Mouse (Mus musculus) Muller cell, postnatal 12 days (primary cell): Measurements from ENCODE around the gene Ogt.

Source experiments
- DNase-seq: peaks from one replicate; pipeline ENCODE4 v3.0.0-alpha.2; 2015; ENCODE audit errors: inconsistent ontology term

Gene Ogt

GRCm38 (mm10) chrX:101639741-101640166, at the start of gene Ogt:
Gene Ogt (plus strand): TSS chrX:101640060.
- DNase-seq: peak; percentile 88

DNA sequence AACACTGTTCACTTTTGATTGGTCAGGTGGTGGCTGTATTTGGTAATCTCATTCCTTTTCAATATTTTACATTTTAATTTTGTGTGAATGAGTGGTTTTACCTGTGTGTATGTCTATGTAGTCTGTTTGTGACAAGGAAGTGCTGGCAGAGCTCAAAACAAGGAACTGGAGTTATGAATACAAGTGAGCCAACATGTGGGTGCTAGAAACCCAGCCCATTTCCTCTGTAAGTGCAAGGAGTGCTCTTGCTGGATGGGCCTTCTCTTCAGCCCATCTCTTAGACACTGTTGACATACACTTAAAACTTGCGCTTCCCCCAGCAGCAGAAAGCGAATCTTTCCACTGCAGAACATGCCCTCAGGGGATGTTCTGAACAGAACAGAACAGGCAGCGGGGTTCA, 23.7 kb upstream of the Ogt start:
- no peak for DNase-seq

DNA sequence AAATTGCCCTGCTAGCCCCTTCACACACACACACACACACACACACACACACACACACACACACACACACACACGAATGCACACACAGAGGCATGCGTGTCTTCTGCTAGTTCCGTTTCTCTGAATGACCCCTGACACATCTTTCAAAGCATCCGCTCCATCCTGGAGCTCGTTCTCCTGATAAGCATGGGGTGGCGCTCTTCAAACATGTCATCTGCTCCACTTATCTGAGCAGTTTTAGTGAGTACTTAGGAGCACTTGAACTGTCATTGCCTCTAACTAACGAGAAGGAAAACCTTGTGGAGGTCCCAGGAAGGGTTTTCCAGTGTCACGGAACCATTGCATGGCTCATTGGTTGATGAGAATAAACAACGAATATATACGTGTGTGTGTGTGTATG, 22.0 kb upstream of the Ogt start:
- DNase-seq: no peak

DNA sequence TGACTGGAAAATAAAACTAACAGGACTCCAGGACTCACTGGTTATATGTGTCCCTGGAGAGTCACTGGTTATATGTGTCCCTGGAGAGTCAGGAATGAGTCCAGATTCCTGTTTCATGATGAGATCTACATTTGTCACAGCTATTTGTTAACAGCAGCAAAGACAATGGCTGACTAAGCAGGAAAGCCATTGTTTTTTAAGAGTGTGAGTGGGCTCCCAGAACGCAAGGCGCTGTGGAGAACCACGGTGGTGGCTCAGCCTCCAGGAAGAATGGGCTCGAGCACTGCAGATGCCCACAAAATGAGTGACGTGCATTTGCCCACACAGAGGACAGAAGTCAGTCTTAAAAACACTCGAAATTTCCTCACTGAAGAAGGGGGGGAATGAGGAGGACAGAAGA, 19.5 kb upstream of the Ogt start:
- peak; percentile 13 for DNase-seq

DNA sequence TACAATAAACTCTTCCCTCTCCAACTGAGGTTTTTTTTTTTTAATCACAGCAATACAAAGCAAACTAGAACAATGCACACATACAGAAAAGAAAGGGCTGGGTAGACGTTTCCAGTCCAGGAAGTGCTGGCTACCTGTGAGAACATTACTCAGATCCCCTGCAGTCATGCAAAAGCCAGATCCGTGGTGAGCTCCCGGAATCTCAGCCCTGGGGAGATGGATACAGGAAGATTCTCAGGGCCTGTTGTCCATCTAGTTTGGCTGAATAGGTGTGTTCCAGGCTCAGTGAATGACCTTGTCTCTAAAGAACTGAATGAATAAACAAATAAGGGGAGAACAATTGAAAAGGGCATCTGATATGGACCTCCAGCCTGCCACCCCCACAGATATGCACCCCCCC, 17.3 kb upstream of the Ogt start:
- no peak for DNase-seq

DNA sequence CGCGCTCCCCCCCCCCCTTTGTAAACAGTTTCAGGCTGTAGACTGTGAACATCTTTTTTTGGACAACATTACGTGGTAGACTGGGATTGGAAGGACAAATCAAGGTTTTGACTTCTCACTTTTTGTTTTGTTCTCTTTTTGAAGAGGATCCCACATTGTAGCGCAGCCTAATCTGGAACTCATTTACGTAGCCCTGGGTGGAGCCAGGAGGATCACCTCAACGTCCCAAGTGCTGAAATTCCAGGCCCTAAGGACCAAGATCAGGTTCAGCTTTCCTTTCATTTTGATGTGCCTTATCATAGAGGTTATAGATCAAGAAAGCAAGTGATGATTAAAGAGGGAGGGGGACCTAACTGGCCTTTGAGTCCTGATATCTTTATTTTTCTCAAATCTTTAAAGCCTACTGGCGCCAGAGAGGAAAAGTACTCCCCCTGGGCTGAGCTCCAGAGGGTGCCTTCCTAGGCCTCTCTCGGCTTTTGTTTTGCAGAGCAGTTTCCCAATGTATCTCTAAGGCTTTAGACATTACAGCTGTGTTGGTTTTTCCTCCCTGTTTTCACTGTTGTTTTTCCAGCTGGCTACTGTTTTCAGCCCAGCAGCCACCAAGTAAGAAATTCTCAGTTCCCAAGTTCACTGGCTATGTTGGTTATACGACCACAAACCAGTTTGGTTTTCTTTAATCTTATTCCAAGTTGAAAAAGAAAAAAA, 2.9 kb upstream of the Ogt start:
- no peak for DNase-seq

GRCm38 (mm10) chrX:101638856-101639255, 1.0 kb upstream of the Ogt start:
- DNase-seq: no peak

- peak; percentile 63 for DNase-seq
Measured at GRCm38 (mm10) chrX:101639306-101639705, 554 bp upstream of the Ogt start.

DNA sequence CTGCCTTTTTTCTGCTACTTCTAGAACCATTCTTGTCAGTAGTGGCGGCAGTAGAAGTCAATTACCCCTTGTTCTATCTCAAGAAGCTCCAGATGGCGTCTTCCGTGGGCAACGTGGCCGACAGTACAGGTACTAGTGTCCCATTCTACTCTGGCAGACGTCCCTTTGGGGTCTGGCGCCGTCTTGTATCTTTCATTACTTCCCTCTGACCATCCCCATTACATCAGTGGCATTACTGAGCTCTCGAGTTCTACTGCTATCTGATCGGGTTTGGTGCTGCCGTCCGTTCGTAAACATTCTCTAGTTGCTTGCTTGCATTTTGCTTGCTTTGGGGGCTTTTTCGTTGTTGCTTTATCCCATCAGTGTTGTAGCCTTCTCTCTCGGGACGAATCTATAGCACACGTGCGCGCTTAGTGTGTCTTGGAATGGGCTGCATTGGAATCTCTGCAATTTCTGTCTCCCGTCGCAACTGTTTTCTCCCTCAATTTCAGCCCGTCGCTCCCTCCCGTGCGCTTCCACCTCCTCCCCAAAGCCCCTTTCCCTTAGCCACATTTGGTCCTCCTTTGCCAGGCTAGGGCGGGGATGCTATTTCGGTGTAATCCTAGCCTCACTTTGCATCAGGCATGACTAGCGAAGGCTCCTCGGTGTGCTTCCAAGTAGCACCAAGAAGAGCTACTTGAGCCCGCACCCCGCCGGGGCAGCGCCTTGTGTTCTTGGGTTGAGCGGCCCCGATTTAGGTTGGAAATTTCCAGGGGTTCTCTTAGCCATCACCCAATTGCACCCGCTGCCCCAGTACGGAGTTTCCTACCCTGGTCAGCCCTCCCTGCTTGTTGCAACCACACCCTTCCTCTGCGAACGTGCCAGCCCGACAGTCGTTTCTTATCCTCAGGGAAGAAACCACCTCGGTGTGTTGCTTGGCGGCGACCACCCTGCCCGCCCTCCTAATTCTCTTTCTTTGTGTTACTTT, 617 bp downstream of the Ogt start:
- peak; percentile 18 for DNase-seq

DNA sequence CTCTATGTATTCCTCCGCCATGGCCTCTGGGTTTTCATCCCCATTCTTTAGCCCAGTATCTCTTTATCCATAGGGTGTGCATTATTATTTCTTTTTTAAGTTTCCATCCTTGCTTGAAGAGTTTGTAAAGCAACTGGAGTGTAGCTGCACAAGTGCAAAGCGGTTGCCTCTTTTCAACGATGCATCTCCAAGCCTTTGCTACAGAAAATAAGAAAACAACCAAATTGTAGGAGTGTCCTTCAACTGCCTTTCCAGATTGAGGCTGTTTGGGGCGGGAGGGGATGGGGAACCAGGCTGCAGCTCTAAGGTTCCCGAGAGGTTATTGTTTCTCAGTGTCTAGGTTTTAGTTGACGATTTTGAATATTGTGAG, 1.3 kb downstream of the Ogt start:
- peak; percentile 42 for DNase-seq

GRCm38 (mm10) chrX:101642091-101642490, 2.2 kb downstream of the Ogt start:
- DNase-seq: no peak

GRCm38 (mm10) chrX:101645286-101645685, 5.4 kb downstream of the Ogt start:
- DNase-seq: no peak

DNA sequence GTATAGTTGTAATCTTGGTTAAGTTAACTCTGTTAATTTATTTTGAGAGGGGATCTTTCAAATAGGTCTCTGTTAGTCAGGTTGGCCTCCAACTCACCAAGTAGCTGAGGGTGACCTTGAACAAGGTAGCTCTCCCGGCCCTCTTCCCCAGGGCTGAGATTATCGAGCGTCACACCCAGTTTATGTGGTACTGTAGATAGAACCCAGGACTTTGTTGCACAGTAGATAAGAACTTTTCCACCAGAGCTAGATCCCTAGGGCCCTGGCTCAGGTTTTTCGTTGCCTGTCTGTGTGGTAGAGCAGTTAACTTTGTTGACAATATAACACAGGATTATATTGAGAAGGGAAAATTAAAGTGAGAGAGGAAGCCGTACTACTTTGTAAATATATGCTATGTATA, 6.8 kb downstream of the Ogt start:
- no peak for DNase-seq

DNA sequence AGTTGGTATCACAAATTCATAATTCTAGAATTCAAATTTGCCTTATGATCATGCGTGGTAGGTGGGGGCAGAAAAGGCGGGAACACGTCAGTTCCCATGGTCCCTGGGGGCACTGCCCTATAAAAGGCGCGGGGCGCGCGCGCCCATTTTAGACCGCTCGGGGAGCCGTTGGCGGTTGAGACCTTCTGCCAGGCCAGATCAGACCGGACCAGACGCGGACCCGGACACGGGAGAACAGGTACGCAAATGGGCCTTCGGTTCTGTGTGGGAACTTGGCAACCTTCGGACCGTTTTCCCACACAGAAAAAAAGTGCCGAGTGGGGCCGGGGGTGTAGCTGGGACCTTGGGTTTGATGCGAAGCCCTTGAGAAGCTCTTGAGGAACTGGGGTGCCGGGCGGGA, 55.8 kb downstream of the Ogt start:
- DNase-seq: no peak

DNA sequence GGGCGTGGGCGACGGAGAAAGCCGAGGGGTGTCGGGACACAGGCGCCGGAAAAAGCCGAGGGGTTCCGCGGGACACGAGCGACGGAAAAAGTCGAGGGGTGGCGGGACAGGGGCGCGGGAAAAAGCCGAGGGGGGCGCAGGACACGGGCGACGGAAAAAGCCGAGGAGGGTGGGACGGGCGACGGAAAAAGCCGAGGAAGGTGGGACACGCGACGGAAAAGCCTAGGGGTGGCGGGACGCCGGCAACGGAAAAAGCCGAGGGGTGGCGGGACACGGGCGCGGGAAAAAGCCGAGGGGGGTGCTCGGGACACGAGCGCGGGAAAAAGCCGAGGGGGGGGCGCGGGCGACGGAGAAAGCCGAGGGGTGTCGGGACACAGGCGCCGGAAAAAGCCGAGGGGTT, 57.7 kb downstream of the Ogt start:
- DNase-seq: no peak

- no peak for DNase-seq
Measured at GRCm38 (mm10) chrX:101698232-101698631, 58.4 kb downstream of the Ogt start.

- no peak for DNase-seq
Measured at GRCm38 (mm10) chrX:101705111-101705510, 65.3 kb downstream of the Ogt start.

DNA sequence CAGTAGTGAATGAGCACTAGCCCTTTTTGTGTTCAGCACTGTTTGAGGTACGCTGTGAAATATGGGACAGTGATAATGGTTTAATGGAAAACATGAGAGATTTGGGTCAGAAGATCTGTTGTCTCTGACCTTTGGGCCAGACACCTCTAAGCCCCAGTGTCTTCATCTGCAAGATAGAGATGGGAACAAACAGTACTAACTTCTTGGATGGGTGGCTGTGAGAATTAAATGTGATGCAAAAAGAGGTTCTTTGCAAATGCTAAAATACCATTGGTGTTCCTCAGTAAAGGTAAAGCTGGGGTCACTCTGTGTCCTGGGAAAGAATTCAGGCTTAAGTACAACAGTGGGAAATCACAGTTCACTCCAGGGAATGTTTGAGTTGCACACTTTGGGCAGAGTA, 80.5 kb downstream of the Ogt start:
- no peak for DNase-seq

DNA sequence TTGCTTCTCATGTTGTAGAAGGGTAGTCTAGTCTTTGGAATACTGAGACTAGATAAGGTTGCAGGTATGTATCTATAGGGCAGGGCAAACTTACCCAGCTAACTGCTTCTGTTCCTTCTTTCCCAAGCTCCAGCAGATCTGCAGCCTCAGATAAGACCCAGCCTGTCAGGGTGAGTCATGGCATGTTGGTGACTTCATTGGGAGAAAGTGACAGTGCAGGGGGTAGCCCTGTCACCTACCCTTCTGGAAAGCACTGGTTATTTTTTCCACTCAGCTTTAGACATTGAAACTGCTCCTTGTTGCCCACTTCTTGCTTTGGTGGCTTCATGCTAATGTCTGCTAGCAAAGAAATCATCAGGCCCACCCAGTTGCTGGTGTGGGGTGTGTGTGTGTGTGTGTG, 90.2 kb downstream of the Ogt start:
- DNase-seq: no peak

- DNase-seq: no peak
Measured at GRCm38 (mm10) chrX:101732644-101733043, 92.8 kb downstream of the Ogt start.

DNA sequence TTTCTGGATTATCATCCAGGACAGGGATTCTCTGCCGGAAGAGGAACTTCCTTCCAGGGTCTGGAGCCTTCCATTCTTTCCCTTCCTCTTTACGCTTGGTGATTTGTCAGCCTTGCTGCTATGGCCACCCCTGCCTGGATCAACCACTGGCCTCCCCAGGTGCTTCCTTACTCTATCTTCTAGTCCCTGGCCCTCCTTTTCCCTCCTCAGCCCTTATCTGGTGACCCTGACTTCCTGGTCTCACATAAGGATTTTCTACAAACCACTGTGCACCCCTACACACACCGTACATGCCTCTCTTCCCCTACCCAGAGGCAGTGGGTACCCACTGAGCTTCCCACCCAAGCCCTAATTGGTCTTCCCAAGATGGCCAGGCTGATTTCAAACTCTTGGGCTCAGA, 93.4 kb downstream of the Ogt start:
- no peak for DNase-seq

DNA sequence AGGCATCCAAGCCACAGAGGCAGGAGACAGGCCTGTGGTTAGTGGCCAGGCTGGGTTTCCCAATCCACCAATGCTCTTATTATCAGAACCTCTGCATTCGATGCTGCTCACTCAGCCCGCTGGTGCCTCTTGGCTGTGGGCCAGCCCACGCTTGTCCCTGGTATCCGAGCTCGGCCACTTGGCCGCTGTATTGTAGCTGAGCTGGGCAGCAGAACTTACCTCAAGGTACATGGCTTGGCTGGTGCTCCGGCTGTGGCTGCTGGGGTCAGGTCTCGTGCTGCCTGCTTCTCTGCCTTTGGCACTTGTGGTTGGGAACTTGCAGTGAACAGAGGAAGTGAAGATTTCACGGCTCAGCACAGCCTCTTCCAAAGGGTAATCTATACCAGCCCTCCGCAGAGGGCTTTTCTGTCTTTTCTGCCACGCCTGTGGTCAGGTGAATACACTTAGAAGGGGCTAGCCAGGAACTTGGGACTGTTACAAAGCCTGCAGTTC, 94.0 kb downstream of the Ogt start, which contains the start of gene Cxcr3:
Cxcr3 (minus strand) TSS at position 442 of the 492 bp plus-strand sequence.
- DNase-seq: peak; percentile 81
